Mouse (Mus musculus): ENCODE results near the gene Zglp1.

Zglp1 gene

DNA sequence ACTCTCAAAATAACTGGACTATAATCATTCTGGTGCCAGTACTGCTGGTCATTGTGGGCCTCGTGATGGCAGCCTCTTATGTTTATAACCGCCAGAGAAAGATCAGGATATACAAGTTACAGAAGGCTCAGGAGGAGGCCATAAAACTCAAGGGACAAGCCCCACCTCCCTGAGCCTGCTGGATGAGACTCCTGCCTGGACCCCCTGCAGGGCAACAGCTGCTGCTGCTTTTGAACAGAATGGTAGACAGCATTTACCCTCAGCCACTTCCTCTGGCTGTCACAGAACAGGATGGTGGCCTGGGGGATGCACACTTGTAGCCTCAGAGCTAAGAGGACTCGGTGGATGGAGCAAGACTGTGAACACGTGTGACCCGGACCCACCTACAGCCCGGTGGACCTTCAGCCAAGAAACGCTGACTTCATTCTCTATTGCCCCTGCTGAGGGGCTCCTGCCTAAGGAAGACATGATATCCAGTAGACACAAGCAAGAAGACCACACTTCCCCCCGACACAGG, 39.1 kb downstream of the Zglp1 start:
- no peak for DNase-seq (ENCODE audit: extremely low read depth, low read depth)

DNA sequence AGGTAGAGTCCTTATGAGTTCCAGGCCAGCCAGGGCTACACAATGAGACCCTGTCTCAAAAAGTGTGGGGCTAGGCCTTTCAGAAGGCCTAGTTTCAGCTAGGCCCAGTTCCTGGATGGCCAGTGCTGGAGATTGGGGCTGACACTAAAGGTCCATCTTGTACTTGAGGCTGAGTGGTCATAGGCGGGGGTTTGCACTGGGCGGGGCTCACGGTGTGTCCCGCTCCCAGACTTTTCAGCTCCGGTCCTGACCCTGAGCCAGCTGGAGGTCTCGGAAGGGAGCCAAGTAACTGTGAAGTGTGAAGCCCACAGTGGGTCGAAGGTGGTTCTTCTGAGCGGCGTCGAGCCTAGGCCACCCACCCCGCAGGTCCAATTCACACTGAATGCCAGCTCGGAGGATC, 40.0 kb downstream of the Zglp1 start:
- DNase-seq (ENCODE audit: extremely low read depth, low read depth), result no peak

DNA sequence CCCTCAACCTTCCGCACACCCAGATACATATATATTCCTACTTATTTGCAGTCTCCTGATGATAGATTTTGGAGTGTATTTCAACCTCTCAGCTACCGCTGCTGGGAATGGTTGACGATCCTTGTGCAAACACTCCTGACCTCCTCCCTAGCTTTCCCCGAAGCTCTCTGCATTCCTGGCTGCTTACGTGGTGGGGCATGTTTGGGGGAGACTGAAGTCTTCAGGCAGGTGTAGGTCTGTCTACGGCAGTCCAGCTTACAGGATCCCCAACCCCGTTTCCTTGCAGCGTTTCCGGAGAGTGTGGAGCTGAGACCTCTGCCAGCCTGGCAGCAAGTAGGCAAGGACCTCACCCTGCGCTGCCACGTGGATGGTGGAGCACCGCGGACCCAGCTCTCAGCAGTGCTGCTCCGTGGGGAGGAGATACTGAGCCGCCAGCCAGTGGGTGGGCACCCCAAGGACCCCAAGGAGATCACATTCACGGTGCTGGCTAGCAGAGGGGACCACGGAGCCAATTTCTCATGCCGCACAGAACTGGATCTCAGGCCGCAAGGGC, 41.6 kb downstream of the Zglp1 start:
- DNase-seq (ENCODE audit: extremely low read depth, low read depth), result no peak

DNA sequence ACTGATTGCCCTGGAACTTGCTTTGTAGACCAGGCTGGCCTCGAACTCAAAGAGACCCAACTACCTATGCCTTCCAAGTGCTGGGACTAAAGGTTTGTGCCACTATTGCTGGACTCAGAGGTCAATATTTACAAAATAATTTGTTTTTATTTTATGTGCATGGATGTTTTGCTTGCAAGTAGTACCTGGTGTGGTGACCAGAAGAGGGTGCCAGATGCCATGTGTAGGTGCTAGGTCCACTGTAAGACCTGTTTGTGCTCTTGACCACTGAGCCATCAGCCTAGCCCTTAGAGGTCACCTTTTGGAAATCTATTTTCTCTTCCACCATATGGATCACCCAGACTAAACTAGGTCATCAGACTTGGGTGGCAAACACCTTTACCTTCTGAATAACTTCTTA, 44.2 kb downstream of the Zglp1 start:
- DNase-seq (ENCODE audit: extremely low read depth, low read depth), result no peak

DNA sequence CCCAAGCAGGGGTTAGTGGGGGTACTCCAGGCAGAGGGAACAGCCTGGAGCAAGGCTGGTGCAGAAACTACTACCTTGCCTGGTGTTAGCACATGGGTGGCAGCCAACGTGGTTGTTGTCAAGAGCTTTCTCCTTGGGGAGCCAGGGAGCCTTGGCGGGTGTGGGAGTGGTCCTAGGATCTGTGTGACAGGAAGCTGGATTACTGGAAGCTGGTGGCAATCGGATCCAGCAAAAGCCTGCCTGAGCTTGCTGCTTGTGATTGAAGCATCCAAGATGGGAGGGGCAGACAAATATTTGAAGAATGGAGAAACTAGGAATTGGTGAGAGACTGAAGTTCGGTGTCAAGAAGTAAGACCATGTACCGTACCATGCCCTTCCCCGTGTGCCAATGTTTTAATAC, 44.6 kb downstream of the Zglp1 start:
- no peak for DNase-seq (ENCODE audit: extremely low read depth, low read depth)

DNA sequence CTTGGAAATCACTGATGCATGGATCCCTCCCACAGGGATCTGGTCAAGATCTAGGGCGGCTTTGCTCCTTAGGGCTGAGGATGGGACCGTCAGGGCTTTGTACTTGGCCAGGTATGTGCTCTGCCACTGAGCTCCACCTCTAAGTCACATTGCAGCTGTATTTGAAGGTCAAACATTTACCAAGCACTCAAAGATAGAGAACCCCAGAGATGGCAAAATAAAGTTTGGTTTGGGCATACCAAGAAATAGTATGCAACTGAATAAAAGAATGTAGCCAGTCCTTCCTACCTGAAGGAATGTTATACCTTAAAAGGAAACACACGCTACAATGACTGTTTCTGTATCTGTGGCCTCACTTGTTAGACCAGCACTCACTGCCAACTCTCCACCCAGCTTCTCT, 45.5 kb downstream of the Zglp1 start:
- DNase-seq (ENCODE audit: extremely low read depth, low read depth), result no peak

DNA sequence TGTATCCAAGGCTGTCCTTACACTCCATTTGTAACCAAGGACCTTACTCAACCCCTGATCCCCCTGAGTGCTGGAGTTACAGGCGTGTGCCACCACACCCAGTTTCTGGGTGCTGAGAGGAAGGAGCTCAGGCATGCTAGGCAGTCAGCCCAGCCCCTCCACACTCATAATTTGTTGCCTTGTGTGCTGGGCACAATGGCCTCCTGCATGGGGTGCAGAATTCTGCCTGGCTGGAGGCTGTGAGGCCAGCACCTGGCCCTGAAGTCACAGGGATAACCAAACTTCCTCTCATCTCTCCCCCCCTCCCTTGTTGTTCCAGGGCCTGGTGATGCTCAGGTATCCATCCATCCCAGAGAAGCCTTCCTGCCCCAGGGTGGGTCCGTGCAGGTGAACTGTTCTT, 48.3 kb downstream of the Zglp1 start:
- DNase-seq (ENCODE audit: extremely low read depth, low read depth), result no peak

DNA sequence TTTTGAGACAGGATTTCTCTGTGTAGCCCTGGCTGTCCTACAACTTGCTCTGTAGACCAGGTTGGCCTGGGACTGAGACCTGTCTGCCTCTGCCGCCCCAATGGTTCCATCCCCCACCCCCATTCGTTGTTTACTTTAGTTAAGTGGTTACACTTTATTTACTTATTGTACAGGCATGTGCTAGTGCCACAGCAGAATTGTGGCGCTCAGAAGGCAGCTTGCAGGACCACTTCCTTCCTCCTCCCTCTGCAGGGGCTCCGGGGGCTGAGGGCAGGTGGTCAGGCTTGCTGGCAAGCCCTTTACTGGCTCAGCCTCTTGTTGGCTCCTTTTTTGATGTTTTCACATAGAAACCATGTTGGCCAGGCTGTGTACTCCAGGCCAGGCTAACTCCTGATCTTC, 49.7 kb downstream of the Zglp1 start:
- DNase-seq (ENCODE audit: extremely low read depth, low read depth), result no peak

DNA sequence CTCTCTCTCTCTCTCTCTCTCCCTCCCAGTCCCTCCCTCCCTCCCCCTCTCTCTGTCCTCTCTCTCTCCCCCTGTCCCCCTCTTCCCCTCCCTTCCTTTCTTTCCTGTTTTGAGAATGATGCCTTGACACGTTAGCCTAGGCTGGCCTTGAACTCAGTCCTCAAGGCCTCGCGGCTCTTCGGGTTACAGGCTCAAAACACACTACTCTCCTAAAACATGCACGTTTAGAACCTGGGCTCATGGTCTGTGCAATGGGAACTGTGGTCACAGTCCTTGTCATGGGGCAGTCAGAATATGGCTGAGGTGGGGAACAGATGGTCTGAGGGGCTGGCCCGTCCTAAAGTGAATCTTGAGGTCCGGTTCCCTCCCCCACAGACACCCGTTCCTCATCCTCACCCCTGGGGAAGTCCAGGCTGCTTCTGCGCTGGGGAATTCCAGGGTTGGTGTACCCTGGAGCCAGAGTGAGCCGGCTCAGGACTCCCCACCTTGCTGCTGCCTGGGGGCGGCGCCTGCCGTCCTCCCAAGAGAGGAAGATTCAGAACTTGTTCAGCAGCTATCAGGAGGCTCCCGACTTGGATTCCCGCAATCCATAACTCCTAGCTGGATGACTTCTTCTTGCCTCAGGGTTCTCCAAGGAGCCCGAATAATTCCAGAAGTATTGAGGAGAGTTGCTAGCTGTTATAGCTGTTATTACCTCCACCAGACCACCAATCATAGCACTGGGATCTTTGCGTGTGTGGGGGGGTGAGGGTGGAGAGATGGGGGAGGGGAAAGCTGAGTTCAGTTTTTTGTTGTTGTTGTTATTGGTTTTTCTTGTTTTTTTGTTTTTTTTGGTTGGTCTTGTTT, 50.3 kb downstream of the Zglp1 start:
- DNase-seq (ENCODE audit: extremely low read depth, low read depth), result no peak

DNA sequence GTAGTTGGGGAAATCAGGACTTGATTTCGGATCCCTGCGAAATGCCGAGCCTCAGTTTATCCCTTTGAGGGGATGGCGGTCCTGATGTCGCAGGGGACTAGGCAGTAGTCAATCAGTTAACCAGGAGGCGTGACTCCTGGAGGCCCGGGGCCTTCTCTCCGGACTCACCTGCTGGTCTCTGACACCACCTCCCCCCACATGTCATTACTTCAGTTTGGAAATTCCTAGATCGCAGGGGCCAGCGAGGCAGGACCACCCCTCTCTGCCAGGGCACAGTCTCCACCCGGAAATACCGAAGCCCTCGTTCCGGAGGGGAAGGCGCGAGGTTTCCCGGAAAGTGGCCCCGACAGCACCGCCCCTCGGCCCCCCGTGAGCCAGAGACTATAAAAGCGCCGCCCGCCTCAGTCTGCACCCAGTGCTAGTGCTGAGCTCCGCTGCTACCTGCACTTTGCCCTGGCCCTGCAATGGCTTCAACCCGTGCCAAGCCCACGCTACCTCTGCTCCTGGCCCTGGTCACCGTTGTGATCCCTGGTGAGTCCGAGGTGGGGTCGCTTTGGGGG, 51.2 kb downstream of the Zglp1 start, which contains the start of gene Icam1:
TSS of gene Icam1 (plus strand) at position 415 of the 560 bp plus-strand sequence.
- peak; percentile 62 for DNase-seq (ENCODE audit: extremely low read depth, low read depth)

DNA sequence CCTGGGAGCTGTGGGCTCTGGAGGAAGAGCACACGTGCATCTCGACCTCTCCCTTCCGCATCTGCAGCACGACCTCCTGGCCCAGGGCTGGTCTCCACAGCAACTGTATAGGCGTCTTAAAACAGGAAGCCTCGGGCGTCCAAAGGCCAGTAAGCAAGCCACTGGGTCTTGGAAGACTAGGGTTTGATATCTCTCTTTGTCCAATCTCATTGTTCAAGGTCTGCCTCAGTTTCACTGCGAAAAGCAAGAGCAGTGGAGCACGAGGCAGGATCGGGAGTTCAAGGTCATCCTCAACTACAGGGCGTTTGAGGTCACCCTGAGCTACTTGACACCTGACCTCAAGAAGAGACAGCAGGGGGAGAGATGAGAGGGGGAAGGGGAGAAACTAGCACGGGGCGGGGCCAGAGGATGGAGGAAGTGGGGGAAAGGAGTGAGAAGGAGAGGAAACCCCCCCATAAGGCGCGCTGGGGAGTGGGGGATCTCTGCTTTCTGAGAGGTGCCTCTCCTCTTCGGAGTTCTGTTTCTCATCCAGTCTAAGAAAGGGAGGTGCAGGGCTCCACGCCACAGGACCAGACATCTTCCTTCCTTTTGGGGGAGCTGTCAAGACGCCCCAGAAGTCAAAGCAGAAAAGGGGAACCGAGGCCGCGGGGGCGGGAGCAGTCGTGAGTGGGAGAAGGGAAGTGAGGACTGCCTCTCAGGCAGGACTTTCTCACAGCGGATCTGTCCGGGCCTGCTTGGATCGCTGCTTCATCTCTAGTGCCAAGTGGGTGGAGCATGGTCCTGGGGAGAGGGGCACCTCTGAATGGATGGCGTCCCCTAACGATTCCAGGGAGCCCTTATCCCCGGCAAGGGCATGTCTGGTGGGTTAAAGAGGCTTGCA, 52.0 kb downstream of the Zglp1 start:
- DNase-seq (ENCODE audit: extremely low read depth, low read depth), result peak; percentile 90
